Mouse (Mus musculus): ENCODE data around the gene Pheta2.

DNA sequence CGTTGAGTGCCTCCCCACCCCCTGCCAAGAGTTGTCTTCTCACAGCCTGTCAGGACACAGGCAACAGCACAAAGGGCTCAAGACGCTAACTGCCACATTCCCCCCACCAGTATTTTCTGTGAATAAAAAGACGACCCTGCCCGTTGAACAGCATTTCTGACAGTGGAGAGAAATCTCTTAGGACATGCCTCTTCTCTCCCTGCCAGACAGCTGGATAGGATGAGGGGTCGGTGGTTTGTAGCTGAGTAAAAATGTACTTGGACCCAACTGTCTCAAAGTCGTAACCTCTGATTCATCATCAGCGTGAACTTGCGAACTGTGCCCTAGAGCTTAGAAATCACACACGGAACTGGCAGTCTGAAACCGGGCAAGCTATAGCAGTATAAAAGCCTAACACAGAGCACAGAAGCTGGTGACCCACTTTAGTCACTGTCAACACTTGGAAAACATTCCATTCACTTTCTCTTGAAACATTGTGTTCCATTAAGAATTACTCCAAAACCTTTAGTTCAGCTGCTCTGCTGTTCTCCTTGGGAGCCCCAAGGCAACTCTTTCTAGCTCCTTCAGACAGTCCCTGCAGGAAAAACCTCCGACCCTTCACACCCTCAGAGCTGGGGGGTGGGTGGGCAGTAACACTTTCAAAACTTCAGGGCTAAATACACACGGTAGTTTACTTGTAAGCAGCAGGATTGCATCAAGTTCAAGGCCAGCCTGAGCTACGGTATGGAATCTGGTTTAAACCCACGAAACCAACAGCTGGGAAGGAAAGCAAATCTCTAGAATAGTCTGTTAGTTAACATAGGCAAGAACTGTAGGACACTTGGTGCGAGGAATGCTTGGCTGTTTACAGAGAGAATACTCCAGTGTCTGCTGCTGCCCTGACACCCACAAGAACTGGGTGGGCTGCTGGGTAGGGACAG lies 39.8 kb downstream of the Pheta2 start:
- TF ChIP-seq TAL1 (IDR thresholded peaks at IDR 0.05; ENCODE audit: low read length) (no peak), GATA1 (IDR thresholded peaks at IDR 0.05; ENCODE audit: low read length) (no peak)

All from erythroblast, embryonic 14.5 days (primary cell).